Mouse (Mus musculus) stomach, embryonic 15.5 days (tissue): ENCODE data around the gene Ikzf3. TPM values are rescaled to one million over a fixed set of nuclear protein-coding genes. Genes with fewer than 3 reads are reported as not detected.

Source experiments
- ATAC-seq: fragments of 200-750 bp; cut with Nextera tagmentation; 2 replicates; pipeline ENCODE4 v1.8.0; 2017; ENCODE audit warnings: low read depth, moderate number of reproducible peaks, moderate TSS enrichment; ENCODE audit not compliant: insufficient read depth, low FRiP score
- H3K27ac ChIP-seq: fragments of 300-500 bp; sonication (generic); 2 replicates; pipeline ENCODE4 v1.5.1; 2015; ENCODE audit warnings: mild to moderate bottlenecking, inconsistent platforms
- H3K27me3 ChIP-seq: fragments of 300-500 bp; sonication (generic); replicated peaks from 2 replicates; pipeline ENCODE4 v1.6.1; 2015; ENCODE audit warnings: inconsistent platforms
- H3K36me3 ChIP-seq: fragments of 300-500 bp; sonication (generic); 2 replicates; pipeline ENCODE4 v1.6.1; 2015; ENCODE audit warnings: inconsistent platforms
- H3K4me1 ChIP-seq: fragments of 300-500 bp; sonication (generic); 2 replicates; pipeline ENCODE4 v1.6.1; 2015; ENCODE audit warnings: inconsistent platforms
- H3K4me2 ChIP-seq: fragments of 300-500 bp; sonication (generic); 2 replicates; pipeline ENCODE4 v1.6.1; 2015; ENCODE audit warnings: mild to moderate bottlenecking, inconsistent platforms
- H3K4me3 ChIP-seq: fragments of 300-500 bp; sonication (generic); replicated peaks from 2 replicates; pipeline ENCODE4 v1.5.1; 2015; ENCODE audit warnings: inconsistent platforms
- H3K9ac ChIP-seq: fragments of 300-500 bp; sonication (generic); 2 replicates; pipeline ENCODE4 v1.6.1; 2015; ENCODE audit warnings: inconsistent platforms
- H3K9me3 ChIP-seq: fragments of 300-500 bp; sonication (generic); 2 replicates; pipeline ENCODE4 v1.6.1; 2016; ENCODE audit warnings: inconsistent platforms
- WGBS: fragments of 180-500 bp; shearing (Covaris S2); methylation state at CpG from one replicate; pipeline ENCODE4 v1.1.7; 2015; 5-methylcytosine and 5-hydroxymethylcytosine counted together
- polyA plus RNA-seq: library from polyadenylated mRNA; unstranded; fragments of >200 nt; fragmentation: Nextera tagmentation; extraction: Ambion mirVana; gene quantifications from 2 replicates; pipeline ENCODE4 v1.2.1, GENCODE M21; 2015

The Ikzf3 gene
- polyA plus RNA-seq, 1 experiment from 2014 or later: 0.69 TPM

DNA sequence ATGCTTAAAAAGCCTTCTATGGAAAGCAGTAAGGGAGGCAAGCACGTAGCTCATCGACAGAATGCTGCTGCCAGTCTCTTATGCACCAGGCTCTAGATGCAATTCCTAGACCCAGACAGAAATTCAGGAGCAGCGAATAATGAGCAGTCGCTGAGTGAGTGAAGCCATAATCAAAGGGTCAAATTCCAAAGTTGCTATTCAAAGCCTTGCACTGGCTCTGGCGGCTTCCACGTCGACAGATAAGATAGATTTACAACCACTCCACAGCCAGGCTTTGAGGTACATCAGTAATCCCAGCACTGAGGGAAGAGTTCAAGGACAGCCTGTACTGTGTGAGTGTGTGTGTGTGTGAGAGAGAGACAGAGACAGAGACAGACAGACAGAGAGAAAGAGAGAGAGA, 15.1 kb upstream of the Ikzf3 start:
- Histone ChIP-seq H3K9me3 (no peaks in the 10 kb centered on the region), H3K36me3 (no peaks in the 10 kb centered on the region), H3K9ac (no peak overlapping the region), H3K27ac (no peak overlapping the region), H3K4me2 (no peak overlapping the region), H3K4me3 (no peak overlapping the region), H3K4me1 (no peaks in the 10 kb centered on the region), H3K27me3 (no peaks in the 10 kb centered on the region)
- no peak for ATAC-seq
- 22% methylated on average over 7 of the region's 7 CpGs for WGBS

DNA sequence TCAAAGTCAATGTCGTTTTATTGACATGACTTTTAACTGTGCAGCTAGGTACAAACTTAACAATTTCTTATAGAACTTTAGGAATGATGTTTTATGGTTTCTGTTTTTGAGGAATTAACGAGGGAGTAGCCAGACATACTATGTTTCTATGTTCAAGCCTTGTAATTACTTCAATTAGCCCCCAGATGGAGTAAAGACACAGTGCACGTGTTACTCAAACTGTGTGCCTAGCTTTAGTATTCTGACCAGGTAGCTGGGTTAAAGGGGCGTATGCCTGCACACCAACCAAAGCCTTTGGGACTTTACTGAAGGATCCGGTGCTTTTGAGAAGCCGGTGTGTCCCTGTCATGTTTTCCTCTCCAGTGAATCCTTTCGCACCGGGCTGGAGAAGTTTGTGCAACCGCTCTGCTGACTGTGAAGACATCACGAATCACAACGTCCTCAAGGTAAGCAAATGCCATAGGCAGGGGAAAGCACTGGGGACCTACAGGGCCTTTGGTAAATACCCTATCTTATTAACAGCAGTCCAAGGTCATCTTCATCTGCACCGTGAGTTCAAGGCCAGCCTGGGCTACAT, 9.4 kb upstream of the Ikzf3 start:
- H3K4me1 ChIP-seq: 0 out of 2 replicates have a peak, but pooled peaks cover 4% of the 10 kb centered on the region
- no peak overlapping the region for H3K4me2 ChIP-seq
- no peak for ATAC-seq
- H3K36me3 ChIP-seq: no peaks in the 10 kb centered on the region
- 63% methylated on average over 12 of the region's 12 CpGs for WGBS
- H3K4me3 ChIP-seq: no peak overlapping the region
- H3K9me3 ChIP-seq: no peaks in the 10 kb centered on the region
- H3K27ac ChIP-seq: no peak overlapping the region
- H3K27me3 ChIP-seq: no peaks in the 10 kb centered on the region
- H3K9ac ChIP-seq: no peak overlapping the region

DNA sequence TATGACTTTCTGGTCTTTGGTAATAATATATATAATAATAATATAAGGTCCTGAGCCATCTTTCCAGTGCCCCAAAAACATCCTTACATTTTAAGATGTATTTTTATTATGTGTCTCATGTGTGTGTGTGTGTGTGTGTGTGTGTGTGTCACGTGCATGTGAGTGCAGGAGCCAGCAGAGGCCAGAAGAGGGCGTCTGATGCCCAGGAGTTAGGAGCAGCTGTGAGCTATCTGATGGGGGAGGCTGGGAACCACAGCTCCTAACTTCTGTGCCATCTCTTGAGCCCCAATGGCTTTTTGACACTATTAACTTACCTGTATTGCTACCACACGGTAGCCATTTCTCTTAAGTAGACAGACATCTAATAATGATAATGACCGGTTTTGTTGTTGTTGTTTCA, 8.1 kb upstream of the Ikzf3 start:
- no peak overlapping the region for H3K9ac ChIP-seq
- no peak overlapping the region for H3K4me3 ChIP-seq
- H3K36me3 ChIP-seq: no peaks in the 10 kb centered on the region
- H3K4me1 ChIP-seq: 0 out of 2 replicates have a peak, but pooled peaks cover 4% of the 10 kb centered on the region
- no peak overlapping the region for H3K4me2 ChIP-seq
- ATAC-seq: no peak
- H3K27me3 ChIP-seq: peaks cover 6% of the 10 kb centered on the region; the same call in 1 of the 2 replicates
- no peak overlapping the region for H3K27ac ChIP-seq
- WGBS: 91% methylated on average over 4 of the region's 4 CpGs
- no peaks in the 10 kb centered on the region for H3K9me3 ChIP-seq

DNA sequence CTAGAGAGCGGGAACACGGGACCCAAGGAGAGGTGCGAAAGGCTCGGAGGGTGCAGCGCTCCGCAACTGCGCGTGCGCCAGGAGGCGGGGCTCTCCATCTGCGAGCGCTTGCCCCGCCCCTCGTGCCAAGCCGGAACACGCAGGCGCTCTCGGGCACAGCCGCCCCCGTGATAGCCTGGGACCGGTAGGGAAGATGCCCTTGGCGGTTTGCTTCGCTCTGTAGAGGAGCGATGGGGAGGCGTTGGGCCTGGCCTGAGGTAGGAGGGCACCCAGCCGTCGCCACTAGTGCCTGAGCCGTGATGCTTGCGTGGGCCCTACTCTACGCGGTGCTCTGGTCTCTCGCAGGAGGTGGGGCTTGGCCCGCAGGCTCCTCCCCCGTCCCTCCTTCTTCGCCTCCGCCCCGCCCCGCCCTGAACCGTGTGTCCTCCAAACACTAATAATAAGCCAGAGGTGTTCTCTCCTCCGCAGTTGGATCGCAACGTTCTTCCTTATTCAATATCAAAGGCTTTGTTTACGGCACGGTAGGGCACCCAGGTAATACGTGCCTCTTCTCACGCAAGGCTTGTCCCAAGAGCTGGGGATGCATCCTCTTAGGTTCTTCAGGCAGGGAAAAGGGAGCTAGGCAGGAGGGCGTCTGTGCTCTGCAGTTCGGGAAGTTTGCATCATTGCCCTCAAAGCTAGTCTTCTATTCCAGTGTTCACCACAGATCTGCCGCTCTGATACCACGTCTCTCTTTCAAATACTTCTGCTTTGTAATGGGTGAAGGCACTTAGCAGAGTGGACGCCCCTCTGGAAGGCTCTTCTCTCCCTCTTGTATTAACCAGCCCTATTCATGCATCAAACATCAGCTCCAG, 5.4 kb upstream of the Ikzf3 start, which contains the start of gene Zpbp2:
Gene Zpbp2 (plus strand): TSS at position 123 of the 854 bp plus-strand sequence.
- Histone ChIP-seq H3K4me2 (peak within 1 kb of the TSS; percentile 89), H3K9ac (peak within 1 kb of the TSS; percentile 65; the same call in 1 of the 2 replicates), H3K4me1 (0 out of 2 replicates have a peak, but pooled peaks cover 4% of the 10 kb centered on the region), H3K27ac (peak within 1 kb of the TSS; percentile 74), H3K36me3 (no peaks in the 10 kb centered on the region), H3K9me3 (no peaks in the 10 kb centered on the region), H3K4me3 (peak within 1 kb of the TSS; percentile 92), H3K27me3 (peaks cover 30% of the 10 kb centered on the region)
- 1% methylated on average over 51 of the region's 51 CpGs for WGBS
- ATAC-seq: peak; percentile 96

DNA sequence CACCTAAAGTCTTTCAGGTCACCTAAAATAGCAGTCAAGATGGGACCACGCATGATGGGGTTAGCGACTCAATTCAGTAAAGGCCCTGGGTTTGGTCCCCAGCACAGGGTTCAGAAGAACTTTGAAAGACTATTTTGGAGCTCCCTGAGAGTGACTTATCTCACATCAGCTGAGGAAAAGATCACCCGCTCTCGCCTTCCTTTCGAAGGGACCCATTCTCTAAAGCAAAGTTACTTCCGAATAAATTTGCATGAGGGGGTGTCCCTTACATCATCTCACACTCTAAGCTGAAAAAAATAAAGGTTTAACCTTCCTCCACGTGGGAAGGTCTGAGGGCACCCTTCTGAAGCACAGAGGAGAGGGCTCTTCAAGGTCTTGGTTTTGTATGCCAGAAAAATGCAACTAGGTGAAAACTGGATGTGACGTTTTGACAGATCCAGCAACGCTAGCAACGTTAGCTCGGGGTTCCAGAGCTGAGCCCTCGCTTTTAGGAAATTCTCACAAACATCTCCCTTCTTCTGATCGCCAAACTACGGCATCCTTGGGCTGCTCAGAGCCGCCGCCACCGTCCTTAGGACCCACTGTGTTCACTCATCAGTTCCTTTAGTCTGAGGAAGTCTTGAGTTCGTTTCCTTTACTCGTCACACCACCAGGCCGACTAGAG, 4.6 kb upstream of the Ikzf3 start:
- Histone ChIP-seq H3K27me3 (peaks cover 37% of the 10 kb centered on the region), H3K36me3 (no peaks in the 10 kb centered on the region), H3K4me3 (peak overlapping the region; percentile 92), H3K4me1 (peaks cover 9% of the 10 kb centered on the region), H3K27ac (no peak overlapping the region), H3K9ac (no peak overlapping the region), H3K4me2 (peak overlapping the region; percentile 89), H3K9me3 (no peaks in the 10 kb centered on the region)
- no peak for ATAC-seq
- WGBS: 18% methylated on average over 20 of the region's 20 CpGs

DNA sequence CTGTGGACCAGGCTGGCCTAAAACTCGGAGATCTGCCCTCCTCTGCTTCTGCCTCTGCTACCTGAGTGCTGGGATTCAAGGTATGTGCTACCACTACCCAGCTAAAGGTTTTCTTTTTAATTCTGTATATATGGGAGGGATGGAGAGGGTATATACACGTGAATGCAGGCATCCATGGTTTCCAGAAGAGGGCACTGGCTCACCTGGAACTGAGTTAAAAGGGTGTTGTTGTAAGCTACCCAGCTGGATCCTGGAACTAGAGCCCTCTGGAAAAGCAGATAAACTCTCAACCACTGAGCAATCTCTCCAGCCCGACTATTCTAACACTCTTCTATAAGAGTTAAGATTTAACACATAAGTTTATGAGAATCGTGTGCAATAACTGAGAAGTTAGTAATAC, 3.5 kb upstream of the Ikzf3 start:
- Histone ChIP-seq H3K4me1 (peaks cover 11% of the 10 kb centered on the region), H3K27ac (no peak overlapping the region), H3K9me3 (no peaks in the 10 kb centered on the region), H3K36me3 (no peaks in the 10 kb centered on the region), H3K27me3 (peaks cover 37% of the 10 kb centered on the region), H3K4me2 (no peak overlapping the region), H3K4me3 (no peak overlapping the region), H3K9ac (no peak overlapping the region)
- 59% methylated on average over 4 of the region's 4 CpGs for WGBS
- no peak for ATAC-seq

DNA sequence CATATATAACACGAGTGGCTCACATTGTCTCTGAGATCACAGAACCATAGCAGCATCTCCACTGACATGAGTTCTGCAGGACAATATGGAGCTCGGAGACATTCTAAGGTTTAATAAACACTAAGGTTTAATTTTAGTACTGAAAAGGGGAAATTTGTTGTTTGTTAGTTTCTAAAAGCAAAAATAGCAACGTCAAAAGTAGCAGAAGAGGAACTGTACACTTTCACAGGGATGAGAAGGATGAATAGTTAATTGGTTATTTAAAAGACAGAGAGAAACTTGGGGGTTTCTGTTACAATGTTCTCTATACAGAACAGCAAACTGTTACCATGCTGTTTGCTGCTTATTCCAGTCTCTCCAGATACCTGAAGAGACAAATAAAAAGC, 1.5 kb upstream of the Ikzf3 start:
- no peaks in the 10 kb centered on the region for H3K36me3 ChIP-seq
- ATAC-seq: no peak
- H3K27ac ChIP-seq: no peak overlapping the region
- 64% methylated on average over 3 of the region's 3 CpGs for WGBS
- no peak overlapping the region for H3K9ac ChIP-seq
- H3K27me3 ChIP-seq: peaks cover 49% of the 10 kb centered on the region
- no peak overlapping the region for H3K4me2 ChIP-seq
- no peak overlapping the region for H3K4me3 ChIP-seq
- no peaks in the 10 kb centered on the region for H3K9me3 ChIP-seq
- H3K4me1 ChIP-seq: peaks cover 11% of the 10 kb centered on the region

DNA sequence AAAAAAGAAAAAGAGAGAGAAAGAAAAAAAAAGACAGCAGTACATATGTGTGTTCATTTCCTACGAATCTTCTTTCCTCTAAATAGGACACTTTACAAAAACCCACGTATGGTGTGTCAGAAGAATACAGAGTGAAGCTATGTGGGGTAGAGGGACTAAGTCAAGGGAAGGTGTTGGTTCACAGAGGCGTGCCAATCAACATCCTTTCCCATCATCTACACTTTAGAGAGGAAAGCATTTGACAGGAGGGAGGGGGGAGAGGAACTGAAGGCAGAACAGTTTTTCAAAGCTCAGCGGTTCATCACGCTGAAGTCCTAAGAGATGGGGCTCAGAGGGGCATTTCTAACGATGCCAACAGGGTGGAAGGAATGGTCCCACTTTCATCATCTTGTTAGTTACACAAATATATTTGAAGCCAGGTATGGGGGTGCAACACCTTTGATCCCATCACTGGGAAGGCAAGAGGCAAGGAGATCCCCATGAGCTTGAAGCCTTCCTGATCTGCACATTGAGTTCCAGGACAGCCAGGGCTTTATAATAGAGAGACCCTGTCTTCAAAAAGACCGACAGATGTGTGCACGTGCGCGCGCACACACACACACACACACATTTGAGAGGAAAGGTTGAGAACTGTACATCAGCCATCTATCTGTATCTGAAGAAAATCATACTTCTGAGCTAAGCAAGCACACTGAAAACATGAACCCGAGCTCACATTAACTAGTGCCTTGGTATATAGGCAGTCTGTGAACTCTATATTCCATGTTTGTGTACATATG, 887 bp upstream of the Ikzf3 start:
- 38% methylated on average over 12 of the region's 12 CpGs for WGBS
- H3K27me3 ChIP-seq: peaks cover 51% of the 10 kb centered on the region
- no peak overlapping the region for H3K4me3 ChIP-seq
- peaks cover 11% of the 10 kb centered on the region for H3K4me1 ChIP-seq
- H3K4me2 ChIP-seq: no peak overlapping the region
- no peak overlapping the region for H3K27ac ChIP-seq
- no peak overlapping the region for H3K9ac ChIP-seq
- ATAC-seq: no peak
- H3K9me3 ChIP-seq: no peaks in the 10 kb centered on the region
- no peaks in the 10 kb centered on the region for H3K36me3 ChIP-seq

DNA sequence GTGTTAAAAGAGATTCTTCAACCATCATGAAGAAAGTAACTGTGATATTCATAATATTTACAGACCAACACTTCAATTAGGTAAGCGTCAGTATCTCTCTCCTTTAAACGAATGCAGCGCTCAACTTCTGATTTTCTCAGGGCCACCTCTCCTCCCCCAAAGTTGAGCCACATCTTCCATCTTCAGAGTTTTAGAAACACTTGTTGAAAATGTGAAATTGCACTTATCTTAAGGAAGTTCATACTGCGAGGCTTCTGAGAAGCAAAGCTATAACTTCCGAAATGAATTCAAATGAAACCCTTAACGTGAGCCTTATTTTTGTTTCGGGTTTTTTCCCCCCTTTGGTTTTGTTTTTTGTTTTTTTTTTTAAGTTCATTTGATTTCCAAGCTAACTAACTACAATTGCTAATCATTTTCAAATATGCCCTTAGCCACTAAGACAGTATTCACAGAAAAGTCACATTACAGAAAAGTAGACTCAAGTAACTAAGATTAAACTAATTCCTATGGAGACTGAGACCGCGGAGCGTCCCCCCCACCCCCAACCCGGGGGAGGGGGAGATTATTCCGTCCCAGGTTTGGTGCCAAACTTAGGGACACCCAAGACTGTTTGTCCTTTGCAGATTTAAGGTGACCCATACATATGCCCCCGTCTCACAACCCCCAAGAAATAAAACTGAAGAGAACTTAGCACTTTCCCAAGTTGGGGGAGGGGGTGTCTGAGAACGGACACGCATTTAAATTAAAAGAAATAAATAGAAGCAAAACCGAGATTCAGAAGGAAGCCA, 747 bp downstream of the Ikzf3 start:
- ATAC-seq: no peak
- peaks cover 7% of the 10 kb centered on the region for H3K4me1 ChIP-seq
- 0 out of 2 replicates have a peak overlapping the region, but pooled peaks have one; percentile 14 for H3K9ac ChIP-seq
- no peaks in the 10 kb centered on the region for H3K36me3 ChIP-seq
- H3K4me3 ChIP-seq: peak overlapping the region; percentile 43
- peaks cover 51% of the 10 kb centered on the region for H3K27me3 ChIP-seq
- no peak overlapping the region for H3K27ac ChIP-seq
- H3K9me3 ChIP-seq: no peaks in the 10 kb centered on the region
- peak overlapping the region; percentile 88 for H3K4me2 ChIP-seq
- WGBS: 4% methylated on average over 16 of the region's 16 CpGs

DNA sequence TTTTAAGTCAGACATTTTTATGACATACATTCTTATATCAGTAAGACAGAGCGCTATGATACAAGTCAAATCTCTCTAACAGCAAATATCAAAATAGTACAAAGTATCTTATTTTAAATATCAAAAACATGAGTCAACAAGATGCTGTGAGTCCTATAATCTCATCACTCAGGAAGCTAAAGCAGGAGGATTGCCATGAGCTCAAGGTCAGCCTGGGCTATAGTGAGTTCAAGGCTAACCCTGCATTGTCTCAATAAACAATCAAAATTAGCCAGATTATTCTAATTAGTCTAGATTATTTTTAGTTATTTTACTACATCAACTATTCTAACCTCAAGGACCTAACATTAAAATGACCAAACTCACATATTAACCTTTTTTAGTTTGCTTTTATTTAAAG, 2.4 kb downstream of the Ikzf3 start:
- Histone ChIP-seq H3K4me1 (peaks cover 7% of the 10 kb centered on the region), H3K9me3 (no peaks in the 10 kb centered on the region), H3K27ac (no peak overlapping the region), H3K4me3 (no peak overlapping the region), H3K4me2 (no peak overlapping the region), H3K36me3 (no peaks in the 10 kb centered on the region), H3K9ac (no peak overlapping the region), H3K27me3 (peaks cover 43% of the 10 kb centered on the region)
- ATAC-seq: no peak
- WGBS: 72% methylated on average over 1 of the region's 1 CpGs

DNA sequence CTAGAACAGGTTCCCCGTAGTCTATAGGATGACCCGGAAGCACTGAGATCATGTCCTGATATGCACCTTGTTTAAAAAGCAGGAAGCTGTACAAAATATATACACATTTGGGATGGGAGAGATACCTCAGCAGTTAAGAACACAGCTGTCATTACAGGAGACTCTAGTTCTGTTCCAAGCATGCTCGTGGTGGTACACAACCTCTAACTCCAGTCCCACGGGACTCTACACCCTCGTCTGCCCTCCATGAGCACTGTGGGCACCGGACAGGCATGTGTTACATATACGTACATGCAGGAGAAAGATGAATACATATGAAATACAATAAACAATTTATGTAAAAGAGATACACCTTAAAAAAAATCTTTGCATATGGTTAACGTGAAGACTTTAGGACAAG, 3.3 kb downstream of the Ikzf3 start:
- ATAC-seq: no peak
- H3K9ac ChIP-seq: no peak overlapping the region
- H3K27me3 ChIP-seq: peaks cover 35% of the 10 kb centered on the region
- no peaks in the 10 kb centered on the region for H3K36me3 ChIP-seq
- H3K4me1 ChIP-seq: peaks cover 7% of the 10 kb centered on the region
- no peak overlapping the region for H3K4me2 ChIP-seq
- H3K4me3 ChIP-seq: no peak overlapping the region
- no peak overlapping the region for H3K27ac ChIP-seq
- 66% methylated on average over 8 of the region's 8 CpGs for WGBS
- no peaks in the 10 kb centered on the region for H3K9me3 ChIP-seq
